Comparison of ENCODE assay signal across 14 mouse cellular contexts in the genomic region with DNA sequence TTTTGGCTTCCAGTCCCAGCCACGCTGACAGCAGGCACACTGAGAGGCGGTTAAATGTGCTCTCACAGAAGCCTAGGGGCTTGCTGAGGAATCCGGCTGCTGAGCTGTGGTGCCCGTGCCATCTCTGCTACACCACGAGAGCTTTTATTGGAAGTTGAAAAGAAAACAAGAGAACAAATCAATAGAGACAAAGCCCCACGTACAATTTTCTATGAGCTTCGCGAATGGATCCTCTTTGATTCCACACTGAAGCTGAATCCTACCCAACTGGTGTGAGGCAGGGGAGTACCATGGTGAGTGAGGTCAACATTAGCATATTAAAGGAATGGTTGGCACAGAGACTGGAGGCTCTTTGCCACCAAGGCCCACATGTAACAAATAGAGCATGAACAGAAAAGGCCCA. TPM values are rescaled to one million over a fixed set of nuclear protein-coding genes. Genes with fewer than 3 reads are reported as not detected.
DNase-seq lines count a peak whose midpoint lies in the region.
"Had no signal": no experiment of that assay in that cellular context is flagged by ENCODE, and none has a peak within 500 bp of the region (broad histone marks: within the 10 kb centered on the region; RNA-seq: fewer than 3 reads in every experiment).

No protein-coding gene starts in this region.

- DNase-seq in cerebellum, adult 9-10 months: peak; percentile 14
- no peak for DNase-seq in cerebellum, postnatal 4 days (ENCODE audit: low spot score in 2 of 2)
- DNase-seq in layer of hippocampus, adult 11-12 months (ENCODE audit: low spot score): peak; percentile 41
- DNase-seq in layer of hippocampus, adult 9-10 months (ENCODE audit: low spot score): no peak
- DNase-seq in right cerebral cortex, postnatal 14 days: peak; percentile 19
- DNase-seq in right cerebral cortex, adult 18-20 months: no peak
- peak; percentile 19 for DNase-seq in right cerebral cortex, postnatal 4 days
- DNase-seq in thymus, postnatal 0 days (ENCODE audit: low spot score): no peak
- DNase-seq: adrenal gland, postnatal 10 days; gastrocnemius, postnatal 25 days; liver; lung, embryonic 14.5 days had no signal

RNA-seq across cellular contexts. Expression of a gene that starts 31.0 kb away (rescaled TPM):
- polyA plus RNA-seq in thymus, postnatal 0 days (2015; fragmentation: Nextera tagmentation; extraction: Ambion mirVana): 0.44 and 0.64 TPM in 2 replicates
- polyA plus RNA-seq: kidney, embryonic 14.5 days; lung, embryonic 14.5 days; neural tube, embryonic 11.5 days had no signal

RNA-seq across cellular contexts. Expression of a gene that starts 46.2 kb away (rescaled TPM):
- polyA plus RNA-seq in thymus, postnatal 0 days (2015; fragmentation: Nextera tagmentation; extraction: Ambion mirVana): 9.5 and 11.0 TPM in 2 replicates

RNA-seq across cellular contexts. Expression of a gene that starts 49.8 kb away (rescaled TPM):
- 0.17 and 0.27 TPM in 2 replicates for polyA plus RNA-seq in thymus, postnatal 0 days (2015; fragmentation: Nextera tagmentation; extraction: Ambion mirVana)

Comparison
In these comparisons a context has a peak if more than half of its experiments do, and no peak if none do; other contexts are left out.
1. DNase-seq: peak in cerebellum, adult 9-10 months (single experiment), layer of hippocampus, adult 11-12 months (single experiment), right cerebral cortex, postnatal 14 days (single experiment) and right cerebral cortex, postnatal 4 days (single experiment); none in cerebellum, postnatal 4 days (0 of 2), layer of hippocampus, adult 9-10 months (single experiment), right cerebral cortex, adult 18-20 months (single experiment) and thymus, postnatal 0 days (single experiment).